Mouse (Mus musculus) intestine, embryonic 16.5 days (tissue): Measurements from ENCODE around the gene Catsperd. TPM values are rescaled to one million over a fixed set of nuclear protein-coding genes. Genes with fewer than 3 reads are reported as not detected.
A peak's percentile ranks its signal among the peaks of the same experiment; 100 is the strongest.

Experiments used
- ATAC-seq: fragments of 200-750 bp; cut with Nextera tagmentation; 2 replicates; pipeline ENCODE4 v1.8.0; 2017; ENCODE audit warnings: moderate TSS enrichment, moderate library complexity
- H3K27ac ChIP-seq: fragments of 300-500 bp; sonication (generic); 2 replicates; pipeline ENCODE4 v1.5.1; 2014; ENCODE audit warnings: mild to moderate bottlenecking, low read length
- H3K27me3 ChIP-seq: fragments of 300-500 bp; sonication (generic); replicated peaks from 2 replicates; pipeline ENCODE4 v1.6.1; 2014; ENCODE audit warnings: low read length, control low read depth, mixed read lengths; ENCODE audit not compliant: control insufficient read depth, insufficient read depth
- H3K36me3 ChIP-seq: fragments of 300-500 bp; sonication (generic); 2 replicates; pipeline ENCODE4 v1.6.1; 2014; ENCODE audit warnings: low read length, control low read depth; ENCODE audit not compliant: control insufficient read depth, insufficient read depth
- H3K4me1 ChIP-seq: fragments of 300-500 bp; sonication (generic); 2 replicates; pipeline ENCODE4 v1.6.1; 2014; ENCODE audit warnings: low read length, control low read depth, mixed read lengths; ENCODE audit not compliant: control insufficient read depth, insufficient read depth
- H3K4me2 ChIP-seq: fragments of 300-500 bp; sonication (generic); 2 replicates; pipeline ENCODE4 v1.6.1; 2014; ENCODE audit warnings: low read depth, low read length, control low read depth
- H3K4me3 ChIP-seq: fragments of 300-500 bp; sonication (generic); 2 replicates; pipeline ENCODE4 v1.5.1; 2014; ENCODE audit warnings: mild to moderate bottlenecking, low read length
- H3K9ac ChIP-seq: fragments of 300-500 bp; sonication (generic); 2 replicates; pipeline ENCODE4 v1.6.1; 2014; ENCODE audit warnings: low read depth, low read length
- H3K9me3 ChIP-seq: fragments of 300-500 bp; sonication (generic); 2 replicates; pipeline ENCODE4 v1.6.1; 2016; ENCODE audit warnings: low read length, control low read depth; ENCODE audit not compliant: control insufficient read depth
- WGBS: fragments of 180-500 bp; shearing (Covaris S2); extraction: QIAGEN DNeasy Blood & Tissue Kit; methylation state at CpG from one replicate; pipeline ENCODE4 v1.1.7; 2014; 5-methylcytosine and 5-hydroxymethylcytosine counted together
- polyA plus RNA-seq: library from polyadenylated mRNA; unstranded; fragments of >200 nt; fragmentation: Nextera tagmentation; extraction: Ambion mirVana; gene quantifications from 2 replicates; pipeline ENCODE4 v1.2.1, GENCODE M21; 2015

Gene Catsperd
- polyA plus RNA-seq, 1 experiment from 2014 or later, result 0.81 TPM

GRCm38 (mm10) chr17:56654771-56655170 lies 26.8 kb downstream of the Catsperd start:
- H3K9ac ChIP-seq, result no peak overlapping the region
- peak; percentile 76 for ATAC-seq
- H3K27ac ChIP-seq, result no peak overlapping the region
- H3K4me3 ChIP-seq, result no peak overlapping the region
- 57% methylated on average over 2 of the region's 2 CpGs for WGBS
- H3K4me1 ChIP-seq, result 0 out of 2 replicates have a peak, but pooled peaks cover 5% of the 10 kb centered on the region
- H3K36me3 ChIP-seq, result no peaks in the 10 kb centered on the region
- H3K4me2 ChIP-seq, result no peak overlapping the region
- H3K9me3 ChIP-seq, result no peaks in the 10 kb centered on the region
- H3K27me3 ChIP-seq, result no peaks in the 10 kb centered on the region

GRCm38 (mm10) chr17:56655311-56655710 lies 27.4 kb downstream of the Catsperd start:
- no peaks in the 10 kb centered on the region for H3K36me3 ChIP-seq
- H3K4me1 ChIP-seq, result 0 out of 2 replicates have a peak, but pooled peaks cover 5% of the 10 kb centered on the region
- H3K9me3 ChIP-seq, result no peaks in the 10 kb centered on the region
- ATAC-seq, result 0 out of 2 replicates have a peak, but pooled peaks have one; percentile 17
- 0 out of 2 replicates have a peak overlapping the region, but pooled peaks have one; percentile 24 for H3K9ac ChIP-seq
- H3K27me3 ChIP-seq, result no peaks in the 10 kb centered on the region
- WGBS, result 79% methylated on average over 3 of the region's 3 CpGs
- H3K4me3 ChIP-seq, result no peak overlapping the region
- no peak overlapping the region for H3K4me2 ChIP-seq
- H3K27ac ChIP-seq, result no peak overlapping the region

DNA sequence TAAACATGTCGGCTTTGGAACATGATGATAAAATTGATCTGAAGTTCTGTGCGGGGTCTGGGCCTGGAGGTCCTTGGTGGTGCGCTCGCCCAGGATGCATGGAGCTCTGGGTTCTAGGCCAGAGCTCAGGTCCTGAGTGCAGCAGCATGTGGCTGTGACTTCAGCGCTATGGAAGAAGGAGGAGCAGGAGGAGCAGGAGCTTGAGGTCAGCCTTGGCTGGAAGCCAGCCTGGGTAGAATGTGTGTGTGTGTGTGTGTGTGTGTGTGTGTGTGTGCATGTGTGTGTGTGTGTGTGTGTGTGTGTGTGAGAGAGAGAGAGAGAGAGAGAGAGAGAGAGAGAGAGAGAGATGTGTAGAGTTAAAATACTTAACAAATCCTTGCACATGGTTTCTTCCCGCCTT lies 28.2 kb downstream of the Catsperd start:
- WGBS, result 77% methylated on average over 6 of the region's 6 CpGs

DNA sequence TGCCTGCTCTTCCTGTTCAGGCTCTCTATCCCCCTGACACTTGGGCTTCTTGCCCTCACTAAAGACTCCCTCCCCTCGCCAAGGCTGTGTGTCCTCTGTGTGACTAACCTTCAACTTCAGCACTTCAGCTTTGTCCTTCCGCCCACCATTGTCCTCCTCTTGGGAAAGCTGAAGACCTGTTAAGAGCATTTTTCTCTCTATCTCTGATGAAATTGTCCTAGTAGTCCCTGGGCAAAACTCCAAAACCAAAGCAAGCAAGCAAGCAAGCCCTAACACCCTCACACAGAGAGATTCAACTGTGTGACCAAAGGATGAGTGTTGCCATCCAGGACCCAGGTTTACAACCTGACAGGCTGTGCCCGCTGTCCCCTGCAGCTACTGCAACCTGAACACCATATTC lies 35.7 kb downstream of the Catsperd start:
- Histone ChIP-seq H3K9me3 (no peaks in the 10 kb centered on the region), H3K27me3 (no peaks in the 10 kb centered on the region), H3K36me3 (no peaks in the 10 kb centered on the region), H3K4me3 (no peak overlapping the region), H3K4me2 (peak overlapping the region; percentile 30), H3K9ac (peak overlapping the region; percentile 15; the same call in 1 of the 2 replicates), H3K4me1 (peaks cover 9% of the 10 kb centered on the region), H3K27ac (no peak overlapping the region)
- ATAC-seq, result no peak
- 59% methylated on average over 3 of the region's 3 CpGs for WGBS

More for the DNA sequence above, 28.2 kb downstream of the Catsperd start:
- Histone ChIP-seq H3K9ac (no peak overlapping the region), H3K27ac (no peak overlapping the region), H3K36me3 (no peaks in the 10 kb centered on the region), H3K4me1 (0 out of 2 replicates have a peak, but pooled peaks cover 5% of the 10 kb centered on the region), H3K9me3 (no peaks in the 10 kb centered on the region), H3K27me3 (no peaks in the 10 kb centered on the region), H3K4me3 (no peak overlapping the region), H3K4me2 (no peak overlapping the region)
- no peak for ATAC-seq

- H3K27me3 ChIP-seq, result no peaks in the 10 kb centered on the region
- no peaks in the 10 kb centered on the region for H3K36me3 ChIP-seq
- H3K27ac ChIP-seq, result no peak overlapping the region
- peak; percentile 54 for ATAC-seq
- H3K4me3 ChIP-seq, result no peak overlapping the region
- H3K9ac ChIP-seq, result peak overlapping the region; percentile 15; the same call in 1 of the 2 replicates
- peaks cover 9% of the 10 kb centered on the region for H3K4me1 ChIP-seq
- 7% methylated on average over 10 of the region's 10 CpGs for WGBS
- H3K4me2 ChIP-seq, result peak overlapping the region; percentile 30
- H3K9me3 ChIP-seq, result no peaks in the 10 kb centered on the region
Observed at GRCm38 (mm10) chr17:56664333-56664732, 36.4 kb downstream of the Catsperd start.

- Histone ChIP-seq H3K27ac (no peak overlapping the region), H3K4me2 (no peak overlapping the region), H3K27me3 (no peaks in the 10 kb centered on the region), H3K4me3 (no peak overlapping the region), H3K9ac (no peak overlapping the region), H3K9me3 (no peaks in the 10 kb centered on the region), H3K4me1 (peaks cover 9% of the 10 kb centered on the region), H3K36me3 (no peaks in the 10 kb centered on the region)
- no peak for ATAC-seq
- WGBS, result 83% methylated on average over 4 of the region's 4 CpGs
Observed at GRCm38 (mm10) chr17:56666384-56666783, 38.4 kb downstream of the Catsperd start.

DNA sequence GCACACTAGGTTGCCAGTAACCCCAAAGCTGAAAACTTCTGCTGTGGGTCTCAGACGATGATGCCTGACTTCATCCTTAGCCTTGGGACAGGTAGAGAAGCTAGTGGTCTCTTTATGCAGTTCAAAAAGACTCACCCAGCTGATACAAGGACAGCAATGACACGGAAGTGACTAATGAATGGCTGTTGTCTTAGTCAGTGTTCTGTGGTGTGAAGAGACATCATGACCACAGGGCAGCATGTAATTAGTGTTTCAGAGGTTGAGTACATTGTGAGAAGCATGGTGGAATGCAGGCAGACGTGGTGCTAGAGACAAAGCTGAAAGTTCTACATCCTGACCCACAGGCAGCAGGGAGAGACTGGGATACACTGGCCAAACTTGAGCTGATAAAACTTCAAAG lies 39.6 kb downstream of the Catsperd start:
- Histone ChIP-seq H3K9ac (no peak overlapping the region), H3K27ac (no peak overlapping the region), H3K27me3 (no peaks in the 10 kb centered on the region), H3K36me3 (no peaks in the 10 kb centered on the region), H3K4me3 (no peak overlapping the region), H3K9me3 (no peaks in the 10 kb centered on the region), H3K4me2 (no peak overlapping the region), H3K4me1 (peaks cover 9% of the 10 kb centered on the region)
- 73% methylated on average over 3 of the region's 3 CpGs for WGBS
- no peak for ATAC-seq

DNA sequence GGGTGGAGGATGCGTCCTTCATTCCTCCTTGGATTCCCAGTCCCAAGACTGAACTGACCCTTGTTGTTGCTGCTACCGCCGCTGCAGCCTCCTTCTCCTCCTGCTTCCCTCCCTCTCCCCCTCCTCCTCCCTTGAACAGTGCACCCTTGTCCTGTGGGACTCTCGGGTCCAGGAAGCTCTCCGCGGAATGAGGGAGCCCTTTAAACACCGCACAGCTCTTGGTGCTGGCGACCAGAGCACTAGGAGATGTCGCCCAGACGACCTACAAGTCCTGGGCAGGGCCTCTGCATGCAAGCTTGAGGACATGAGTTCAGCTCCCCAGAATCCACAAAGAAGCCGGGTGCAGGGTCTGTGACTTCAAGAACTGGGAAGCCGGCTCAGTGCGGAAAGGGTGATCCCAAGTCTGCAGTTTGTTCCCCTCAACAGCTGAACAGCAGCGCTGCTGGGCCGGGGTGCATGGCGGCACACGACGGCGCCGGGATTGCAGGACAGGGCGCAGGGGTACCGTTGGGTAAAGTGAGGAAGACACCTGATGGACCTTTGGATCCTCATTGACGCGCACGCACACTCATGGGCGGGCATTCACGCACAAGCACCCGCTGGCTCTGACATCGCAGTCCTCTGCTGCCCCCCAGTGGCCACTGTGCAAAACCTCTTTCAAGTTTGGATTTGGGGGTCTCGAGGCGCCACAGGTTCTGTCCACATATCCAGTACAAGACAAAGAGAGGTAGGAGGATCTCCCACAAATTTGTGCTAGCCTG lies 40.6 kb downstream of the Catsperd start:
- 5% methylated on average over 31 of the region's 31 CpGs for WGBS
- H3K9ac ChIP-seq, result peak overlapping the region; percentile 65
- ATAC-seq, result peak; percentile 35

DNA sequence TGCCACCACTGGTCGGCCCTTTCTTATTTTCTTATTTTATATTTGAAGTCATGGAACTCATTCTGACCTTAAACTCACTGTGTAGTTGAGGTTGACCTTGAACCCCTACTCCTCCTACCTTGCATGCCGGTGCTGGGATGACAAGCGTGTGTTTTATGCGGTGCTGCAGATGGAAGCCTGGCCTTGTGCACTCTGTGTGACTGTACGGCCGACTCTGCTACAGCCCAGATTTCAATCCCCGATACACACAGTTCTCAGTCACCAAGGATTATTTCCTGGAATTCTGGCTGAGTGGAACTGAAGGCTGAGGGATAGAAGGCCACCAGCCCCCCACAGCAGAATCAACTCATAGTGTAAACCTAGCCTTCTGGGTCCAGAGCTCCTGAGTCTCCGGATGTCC lies 41.8 kb downstream of the Catsperd start:
- H3K4me3 ChIP-seq, result no peak overlapping the region
- H3K9ac ChIP-seq, result no peak overlapping the region
- H3K27me3 ChIP-seq, result no peaks in the 10 kb centered on the region
- H3K9me3 ChIP-seq, result no peaks in the 10 kb centered on the region
- H3K4me1 ChIP-seq, result peaks cover 3% of the 10 kb centered on the region
- H3K27ac ChIP-seq, result no peak overlapping the region
- WGBS, result 88% methylated on average over 8 of the region's 8 CpGs
- no peak overlapping the region for H3K4me2 ChIP-seq
- H3K36me3 ChIP-seq, result no peaks in the 10 kb centered on the region
- ATAC-seq, result no peak

More for the DNA sequence above, 40.6 kb downstream of the Catsperd start:
- Histone ChIP-seq H3K9me3 (no peaks in the 10 kb centered on the region), H3K4me1 (peaks cover 9% of the 10 kb centered on the region), H3K4me2 (peak overlapping the region; percentile 90), H3K27ac (no peak overlapping the region), H3K4me3 (peak overlapping the region; percentile 47), H3K36me3 (no peaks in the 10 kb centered on the region), H3K27me3 (no peaks in the 10 kb centered on the region)
